Mouse (Mus musculus) liver, adult 2 months (tissue): ENCODE measurements around the gene Psmb11.

ENCODE experiments used
- CTCF ChIP-seq: fragments of 200-500 bp; IDR thresholded peaks from 2 replicates; pipeline ENCODE4 v1.5.1; 2011; ENCODE audit warnings: low read depth, low read length, control low read depth
- POLR2A ChIP-seq: fragments of 200-500 bp; IDR thresholded peaks from 2 replicates; pipeline ENCODE4 v1.6.1; 2011; ENCODE audit warnings: low read length, control low read depth; ENCODE audit not compliant: insufficient read depth; ENCODE audit errors: extremely low read depth

GRCm38 (mm10) chr14:54575031-54575430 lies 46.2 kb upstream of the Psmb11 start:
- TF ChIP-seq POLR2A (no peak), CTCF (no peak)
